Mouse (Mus musculus) urinary bladder, adult 18-20 months (tissue): Measurements from ENCODE around the gene Smim14.

Experiments
- DNase-seq, 2 experiments: peaks; one replicate each; pipeline ENCODE4 v3.0.0; 2022; ENCODE audit warnings: low spot score in 2 of 2, mixed read lengths in 2 of 2

Gene Smim14

DNA sequence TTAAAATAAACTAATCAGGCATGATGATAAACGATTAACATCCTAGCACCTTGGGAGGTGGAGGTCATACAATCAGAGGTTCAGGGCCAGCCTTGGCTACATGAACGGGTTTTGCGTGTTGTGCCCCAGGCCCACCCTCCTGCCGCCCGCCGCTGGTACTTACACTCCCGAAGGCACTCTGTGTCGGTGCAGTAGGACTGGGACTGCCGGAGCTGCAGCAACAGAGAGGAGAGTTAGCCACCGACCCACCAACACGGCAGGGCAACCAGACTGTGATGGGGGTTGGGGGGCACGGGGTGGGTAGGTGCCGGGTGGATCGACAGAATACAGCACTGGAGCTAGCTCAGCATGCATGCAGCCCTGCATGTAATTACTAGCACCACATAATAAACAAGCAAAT lies 76.6 kb downstream of the Smim14 start:
- no peak for DNase-seq

- no peak for DNase-seq
These were observed 77.5 kb downstream of the Smim14 start for GRCm38 (mm10) chr5:65459454-65459853.

GRCm38 (mm10) chr5:65457846-65458245 lies 79.1 kb downstream of the Smim14 start:
- peak in 1 of 2 experiments; percentile 49 for DNase-seq

DNA sequence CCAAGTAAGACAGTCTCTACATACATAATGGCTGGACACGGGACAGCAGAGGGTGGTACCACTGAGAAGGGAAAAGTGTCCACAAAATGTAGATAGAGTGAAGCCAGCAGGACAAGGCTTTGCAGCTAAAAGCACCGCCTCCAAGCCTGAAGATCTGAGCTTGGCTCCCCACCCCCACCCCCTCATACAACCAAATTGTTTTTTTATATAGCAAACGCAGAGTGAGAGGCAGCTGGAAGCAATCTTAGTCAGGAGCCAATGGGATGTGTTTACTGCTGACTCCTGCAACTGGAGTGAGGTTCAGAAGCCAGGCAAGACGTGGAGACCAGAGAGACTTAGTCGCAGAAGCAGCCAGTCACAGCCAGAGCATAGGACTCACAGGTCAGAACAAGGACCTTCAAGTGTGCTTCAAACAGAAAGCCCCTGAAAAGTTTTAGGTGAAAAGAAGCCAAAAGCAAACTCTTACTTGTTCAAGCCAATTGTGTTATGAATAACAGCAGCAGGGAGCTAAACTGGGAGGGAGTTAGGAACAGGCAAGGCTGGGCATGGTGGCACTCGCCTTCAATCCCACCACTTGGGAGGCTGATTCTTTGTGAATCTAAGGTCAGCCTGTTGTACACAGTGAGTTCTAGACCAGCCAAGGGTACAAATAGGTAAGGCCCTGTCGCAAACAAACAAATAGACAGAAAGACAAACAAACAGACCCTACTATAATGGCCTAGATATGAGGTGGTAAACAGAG lies 79.7 kb downstream of the Smim14 start:
- DNase-seq: peak in 1 of 2 experiments; percentile 35

GRCm38 (mm10) chr5:65454771-65455170 lies 82.2 kb downstream of the Smim14 start:
- DNase-seq: peak in 1 of 2 experiments; percentile 76

DNA sequence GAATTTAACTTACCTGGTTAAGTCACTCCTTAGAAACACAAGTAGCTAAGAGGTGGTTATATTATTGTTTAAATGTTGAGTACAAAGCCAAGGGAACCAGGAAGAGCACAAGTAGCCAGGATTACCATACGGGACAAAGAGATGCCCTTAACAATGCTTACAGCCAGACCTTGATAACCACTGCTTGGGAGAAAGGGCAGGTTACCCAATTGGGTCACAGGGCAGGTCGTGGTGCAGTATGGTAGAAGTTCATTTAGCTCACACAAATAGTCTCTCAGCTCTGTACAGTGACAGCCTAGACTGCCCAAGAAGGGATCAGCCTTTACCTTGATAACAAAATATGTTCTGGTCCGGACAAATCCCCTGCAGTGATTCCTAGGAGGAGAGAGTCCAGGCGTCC lies 88.0 kb downstream of the Smim14 start:
- DNase-seq: no peak

DNA sequence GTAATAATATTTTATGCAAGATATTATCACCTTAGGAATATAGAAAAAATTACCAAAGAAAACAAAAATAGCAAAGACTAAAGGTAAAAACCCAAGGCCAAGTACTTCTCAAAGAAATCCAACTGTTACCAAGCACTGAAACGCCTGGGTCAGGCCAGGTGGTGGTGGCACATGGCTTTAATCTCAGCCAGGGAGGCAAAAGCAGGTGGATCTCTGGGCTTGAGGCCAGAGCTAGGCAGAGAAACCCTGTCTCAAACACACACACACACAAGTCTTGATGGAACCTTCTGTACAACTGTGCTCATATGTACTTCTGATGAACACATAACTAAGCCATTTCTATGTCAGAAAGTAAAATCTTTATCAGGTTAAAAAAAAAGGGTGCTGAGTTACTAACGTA lies 89.2 kb downstream of the Smim14 start:
- no peak for DNase-seq

GRCm38 (mm10) chr5:65446756-65447155 lies 90.2 kb downstream of the Smim14 start:
- DNase-seq: no peak

DNA sequence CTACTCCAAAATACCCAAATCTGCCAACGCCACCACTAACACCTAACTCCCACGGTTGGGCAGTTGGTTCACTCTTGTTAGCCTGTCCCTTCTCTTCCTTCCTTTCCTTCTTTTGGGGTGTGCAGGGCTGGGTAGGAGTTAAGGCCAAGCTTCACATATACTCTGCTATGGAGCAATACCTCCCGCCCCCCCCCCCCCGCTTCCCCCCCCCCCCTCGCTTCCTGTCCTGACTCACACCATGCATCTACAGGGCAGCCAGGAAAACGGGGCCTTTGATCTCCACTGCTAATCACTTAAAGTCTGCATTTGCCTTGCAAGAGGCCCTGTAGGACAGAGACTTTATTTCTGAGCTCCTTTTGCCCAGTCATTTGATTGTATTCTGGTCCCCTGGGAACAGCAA lies 92.0 kb downstream of the Smim14 start:
- no peak for DNase-seq

- DNase-seq: no peak
These were observed 98.9 kb downstream of the Smim14 start for GRCm38 (mm10) chr5:65438041-65438440.

DNA sequence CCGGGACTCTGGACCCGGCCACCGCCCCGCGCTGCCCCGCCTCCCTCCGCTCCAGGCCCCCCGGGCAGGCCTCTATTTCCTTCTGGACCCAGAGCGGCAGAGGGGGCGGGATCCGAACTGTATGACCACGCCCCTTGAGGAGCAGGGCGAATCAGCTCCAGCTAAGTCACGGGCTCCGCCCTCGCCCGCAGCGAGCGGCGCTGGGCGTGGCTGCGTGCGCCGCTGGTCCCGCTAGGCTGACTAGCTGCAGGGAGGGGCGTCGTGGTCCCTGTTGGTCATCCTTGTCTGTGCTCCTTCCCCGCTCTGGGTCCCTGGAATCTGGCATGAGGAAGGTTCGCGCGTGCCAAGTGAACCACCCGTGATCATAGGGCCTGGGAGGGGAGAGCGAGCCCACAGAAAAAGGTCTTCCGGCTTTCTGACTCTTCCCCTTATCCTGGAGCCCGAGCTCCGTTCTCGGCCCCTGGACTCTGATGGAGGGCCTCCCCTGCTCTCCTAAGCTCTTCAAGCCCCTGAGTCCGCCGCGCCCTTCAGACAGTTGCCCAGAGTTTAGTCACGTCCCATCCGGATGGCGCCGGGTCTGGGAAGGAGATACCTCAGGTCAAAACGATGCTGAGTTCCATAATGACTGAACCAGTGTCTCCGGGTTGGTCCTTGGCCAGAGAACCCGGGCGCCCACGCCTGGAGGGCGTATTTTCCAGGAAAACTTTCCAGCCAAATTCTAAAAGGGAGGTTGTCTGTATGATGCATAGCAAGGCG lies 101.0 kb downstream of the Smim14 start, which contains the start of gene Ugdh:
TSS of gene Ugdh (minus strand) at position 144 of the 756 bp plus-strand sequence.
- peak; percentile 94 to 100 for DNase-seq

GRCm38 (mm10) chr5:65435363-65435805 lies 101.6 kb downstream of the Smim14 start:
- DNase-seq: no peak

DNA sequence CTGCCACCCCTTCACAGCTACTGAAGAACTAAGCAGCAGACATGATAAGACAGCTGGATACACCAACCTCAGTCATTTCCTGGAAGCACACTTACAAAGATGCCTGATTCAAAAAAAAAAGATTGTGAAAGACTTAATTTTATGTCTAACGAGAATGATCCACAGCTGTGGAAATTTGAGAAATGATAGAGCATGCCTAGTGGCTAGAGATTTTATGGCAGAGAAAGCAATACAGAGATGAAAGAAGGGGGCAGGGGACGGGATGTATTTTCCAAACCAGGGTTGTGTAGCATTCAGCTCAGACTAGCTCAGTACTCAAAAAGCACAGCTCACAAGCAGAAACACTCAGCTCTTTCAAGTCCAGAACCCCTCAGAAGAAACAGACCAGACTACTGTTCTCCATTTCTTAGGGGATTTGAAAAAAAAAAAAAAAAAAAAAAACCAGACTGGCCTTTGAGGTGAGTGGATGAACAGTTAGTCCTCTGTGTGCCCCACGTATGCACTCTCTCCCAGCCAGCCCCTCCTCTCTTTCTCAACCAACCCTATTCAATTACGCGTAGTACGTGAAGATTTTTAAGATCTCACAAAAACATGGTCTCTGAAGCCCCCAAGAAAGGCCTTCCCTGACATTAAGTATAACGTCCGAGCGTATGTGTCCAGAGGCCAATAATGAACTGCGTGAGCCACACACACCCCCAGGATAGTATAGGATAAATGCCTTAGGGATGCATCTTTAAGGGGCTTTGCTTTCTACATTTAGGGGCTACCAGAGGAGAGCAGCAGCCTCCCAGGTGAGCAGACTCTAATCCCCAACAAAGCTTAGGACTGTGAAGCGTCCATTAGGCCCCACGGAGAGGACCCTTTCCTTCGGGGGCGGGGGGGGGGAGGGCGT lies 102.3 kb downstream of the Smim14 start:
- DNase-seq: no peak

GRCm38 (mm10) chr5:65429441-65429840 lies 107.5 kb downstream of the Smim14 start:
- DNase-seq: no peak

- DNase-seq: peak in 1 of 2 experiments; percentile 58
These were observed 108.7 kb downstream of the Smim14 start for GRCm38 (mm10) chr5:65428321-65428720.

- DNase-seq: peak in 1 of 2 experiments; percentile 55
These were observed 111.7 kb downstream of the Smim14 start for GRCm38 (mm10) chr5:65425251-65425650.

- peak in 1 of 2 experiments; percentile 55 for DNase-seq
These were observed 112.8 kb downstream of the Smim14 start for GRCm38 (mm10) chr5:65424215-65424614.

DNA sequence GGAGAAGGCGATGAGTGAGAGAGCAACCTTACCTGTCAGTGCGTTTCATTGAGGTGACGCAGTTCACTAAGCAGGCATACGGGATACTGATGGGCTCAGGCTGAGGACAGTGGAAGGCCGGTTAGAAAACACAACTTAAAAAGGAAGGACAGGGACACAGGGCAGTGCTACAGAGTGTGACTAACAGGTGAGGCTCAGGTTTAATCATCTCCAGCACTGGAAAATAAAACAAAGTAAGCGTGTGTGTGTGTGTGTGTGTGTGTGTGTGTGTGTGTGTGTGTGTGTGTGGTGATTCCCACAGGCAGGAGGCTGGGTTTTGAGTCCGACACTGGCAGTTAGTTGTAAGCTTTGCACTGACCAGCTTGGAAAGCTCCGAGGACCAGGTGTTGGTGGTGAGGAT lies 114.2 kb downstream of the Smim14 start:
- DNase-seq: no peak

DNA sequence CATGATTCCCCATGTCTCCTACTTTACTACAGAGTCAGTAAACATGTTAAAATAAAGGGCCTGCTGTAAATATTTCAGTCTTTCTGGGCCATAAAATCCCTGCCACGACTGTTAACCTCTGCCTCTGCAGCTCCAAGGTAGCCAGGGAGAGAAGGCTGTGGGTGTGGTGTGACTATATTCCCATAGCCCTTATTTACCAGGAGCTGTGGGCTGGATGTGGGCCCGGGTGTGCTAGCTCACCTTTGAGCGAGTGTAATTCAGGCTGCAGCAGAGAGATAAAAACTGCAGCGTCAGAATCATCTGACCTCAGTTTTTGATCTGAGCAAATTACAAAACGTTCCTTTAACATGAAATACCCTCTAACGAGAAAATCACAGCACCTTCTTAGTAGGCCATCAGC lies 116.2 kb downstream of the Smim14 start:
- no peak for DNase-seq

GRCm38 (mm10) chr5:65419136-65419535 lies 117.8 kb downstream of the Smim14 start:
- DNase-seq: no peak

- peak; percentile 55 to 78 for DNase-seq
These were observed 121.1 kb downstream of the Smim14 start for GRCm38 (mm10) chr5:65415653-65416458.
